Mouse (Mus musculus): ENCODE data around the gene Acyp1.
"Not testable (repeated sequence)": the region's sequence is repeated elsewhere in the genome, so short reads cannot be mapped to it uniquely, and the experiment has no call there.

Gene Acyp1

DNA sequence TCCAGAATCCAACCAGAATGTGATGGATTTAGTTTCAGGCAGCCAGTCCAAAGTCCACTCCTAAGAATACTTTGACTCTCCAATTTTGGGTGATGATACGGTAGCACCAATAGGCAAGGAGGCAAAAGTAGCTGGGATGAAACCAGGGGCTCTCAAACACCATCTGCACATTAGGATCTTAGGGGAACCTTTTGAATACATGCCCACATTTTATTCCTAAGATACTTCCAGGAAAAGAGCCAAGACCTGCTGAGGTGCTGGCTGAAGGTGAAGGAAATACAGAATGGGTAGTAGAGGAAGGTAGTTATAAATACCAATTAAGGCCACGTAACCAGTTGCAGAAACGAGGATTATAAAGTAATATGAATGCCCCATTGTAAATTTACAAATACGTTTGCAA is 6.5 kb downstream of the Acyp1 start:
- not testable (repeated sequence) for DNase-seq

DNA sequence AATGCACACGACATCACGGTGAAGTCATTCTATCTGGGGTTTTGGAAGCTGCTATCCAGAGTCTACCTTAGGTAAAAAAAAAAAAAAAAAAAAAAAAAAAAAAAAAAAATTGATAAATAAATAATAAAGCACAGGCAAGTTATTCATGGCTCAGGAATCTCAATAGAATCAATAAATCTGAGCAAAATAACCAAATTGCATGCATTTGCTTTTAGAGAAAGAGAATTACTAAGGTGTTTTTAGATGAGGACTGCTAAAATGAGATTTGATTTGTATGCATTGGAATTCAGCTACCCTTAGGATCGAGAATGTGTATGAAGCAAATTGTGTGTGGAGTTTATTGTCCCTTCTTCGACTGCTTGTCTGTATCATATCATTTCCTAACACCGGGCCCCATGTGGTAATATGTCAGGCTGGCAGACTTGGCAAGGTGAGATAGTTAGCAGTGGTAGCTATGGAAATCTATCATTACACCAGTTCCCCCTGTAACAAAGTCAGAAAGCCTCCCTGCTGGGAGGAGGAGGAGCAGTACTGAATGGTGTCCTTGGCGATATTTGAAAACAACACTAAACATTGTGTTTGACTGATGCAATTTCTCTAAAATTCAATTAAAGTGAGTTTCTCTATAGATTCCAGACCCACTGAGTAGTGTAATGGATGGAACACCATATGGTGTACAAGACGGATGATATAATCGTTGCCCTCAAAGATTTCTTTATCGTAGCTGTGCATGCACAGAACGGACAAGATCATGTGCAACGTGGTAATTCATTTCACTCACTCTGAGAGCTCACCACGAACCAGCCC is 7.2 kb downstream of the Acyp1 start:
- no peak for DNase-seq

DNA sequence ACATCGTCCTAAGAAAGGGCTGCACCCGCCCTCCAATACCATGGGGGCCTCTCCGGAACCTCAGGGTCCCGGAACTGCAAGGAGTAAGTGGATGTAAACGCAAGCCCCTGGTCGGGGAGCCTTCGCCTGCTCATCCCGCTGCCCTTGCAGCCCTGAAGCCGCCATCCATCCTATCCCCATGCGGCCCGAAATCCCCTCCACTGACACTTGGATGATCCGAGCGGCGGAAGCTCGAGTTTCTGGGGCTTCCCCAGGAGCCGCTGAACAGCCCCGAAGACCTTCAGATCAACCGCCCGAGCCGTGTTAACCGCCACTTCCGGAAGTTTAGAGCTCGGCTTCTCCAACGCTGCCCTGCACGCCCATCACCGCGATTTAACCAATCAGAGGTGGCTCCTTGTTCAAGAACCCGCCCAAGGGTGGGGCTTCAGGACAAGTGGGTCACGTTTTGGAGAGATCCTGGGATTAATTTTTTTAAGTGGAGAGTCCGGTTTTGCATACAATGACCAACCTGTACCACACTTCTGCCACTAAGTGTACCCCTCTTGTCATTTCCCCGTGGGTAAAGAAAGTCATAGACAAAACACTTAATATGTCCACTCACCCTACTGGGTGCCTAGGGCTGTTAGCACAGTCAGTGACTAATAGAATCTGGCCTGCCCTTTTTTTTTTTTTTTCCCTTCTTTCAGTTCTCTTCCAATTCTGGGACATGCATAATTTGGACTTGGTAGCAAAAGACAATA is 8.0 kb downstream of the Acyp1 start:
- DNase-seq = peak; percentile 98 to 99

DNA sequence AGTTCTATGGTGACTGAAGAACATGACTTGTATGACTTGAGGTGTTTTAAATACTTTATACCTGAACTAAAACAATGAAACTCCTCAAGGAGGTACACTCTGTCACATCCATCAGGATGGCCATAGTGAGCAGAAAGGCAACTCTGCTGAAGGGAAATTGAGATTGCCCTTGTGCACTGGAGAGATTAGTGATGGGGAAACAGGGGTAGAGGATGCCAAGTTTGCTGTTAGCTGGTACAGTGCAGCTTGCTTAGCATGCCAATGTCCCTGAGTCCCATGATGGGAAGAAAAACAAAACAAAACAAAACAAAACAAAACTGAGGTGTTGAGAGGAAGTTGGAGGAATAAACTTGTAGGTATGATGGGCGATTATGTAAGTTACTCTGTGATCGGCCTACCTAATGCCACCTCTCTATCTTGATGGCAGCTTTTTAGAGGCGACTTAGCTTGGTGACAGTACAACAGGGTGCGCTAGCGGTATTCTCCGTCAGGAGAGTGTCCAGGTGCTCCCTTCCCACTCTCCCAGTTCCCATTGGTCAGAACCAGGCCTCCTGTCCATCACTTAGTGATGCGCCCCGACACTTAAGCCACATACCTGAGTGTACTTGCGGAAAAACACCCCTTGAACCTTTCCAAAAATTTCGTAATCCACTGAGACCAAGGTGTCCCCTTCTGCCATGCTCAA is 8.7 kb downstream of the Acyp1 start:
- DNase-seq = peak in 1 of 2 experiments; percentile 51

DNA sequence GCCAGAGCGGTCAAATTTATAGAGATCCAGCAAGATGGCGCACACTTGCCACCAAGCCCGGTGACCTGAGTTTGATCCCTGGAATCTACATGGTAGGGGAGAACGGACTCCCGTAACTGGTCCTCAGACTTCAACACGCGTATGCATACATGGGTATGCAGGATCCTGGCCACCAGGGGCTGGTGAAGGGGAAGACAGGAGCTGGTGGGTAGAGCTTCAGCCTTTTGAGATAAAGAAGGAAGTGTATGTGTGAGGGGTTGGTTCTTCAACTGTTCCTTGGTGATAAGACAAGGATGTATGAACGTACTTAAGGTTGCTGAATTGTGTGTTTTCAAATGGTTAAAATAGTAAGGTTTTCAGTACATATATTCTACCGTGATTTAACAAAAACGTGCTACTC is 9.3 kb downstream of the Acyp1 start:
- DNase-seq = no peak

DNA sequence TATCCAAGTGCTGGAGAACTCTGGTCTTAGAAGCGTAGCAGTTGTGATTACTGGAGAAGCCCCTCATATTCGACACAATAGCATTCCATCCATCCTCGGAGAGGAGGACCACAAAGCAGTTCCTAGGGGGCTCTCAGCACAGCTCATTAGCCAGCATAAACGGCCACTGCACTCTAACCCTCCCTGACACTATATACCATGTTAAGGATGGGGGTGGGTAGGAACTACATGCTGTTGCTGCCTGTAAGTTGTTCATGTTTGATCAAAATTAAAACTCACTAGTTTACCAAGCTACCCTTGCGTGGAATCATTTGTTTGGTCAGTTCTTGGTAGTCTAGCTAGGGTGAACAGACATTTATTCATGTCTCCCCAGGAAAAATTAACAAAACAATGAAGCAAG is 12.0 kb downstream of the Acyp1 start:
- no peak for DNase-seq

DNA sequence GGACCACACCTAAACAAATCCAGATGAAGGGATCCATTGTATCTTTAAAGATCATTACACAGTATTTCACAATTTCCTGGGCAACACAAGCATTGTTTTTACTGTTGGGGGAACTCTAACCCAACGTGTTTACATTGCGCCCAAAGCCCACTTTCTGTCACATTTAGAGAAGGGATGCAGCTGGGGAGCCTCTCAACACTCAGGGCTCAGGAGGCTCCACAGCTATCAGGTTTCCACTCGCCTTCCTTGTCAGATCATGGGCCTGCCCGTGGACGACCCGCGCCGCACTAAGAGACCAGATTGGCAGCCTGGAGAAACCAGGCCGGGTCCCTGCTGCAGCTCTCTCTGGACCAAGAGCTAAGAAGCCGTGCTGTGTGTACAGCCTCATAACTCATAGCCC is 14.7 kb downstream of the Acyp1 start:
- DNase-seq = no peak

DNA sequence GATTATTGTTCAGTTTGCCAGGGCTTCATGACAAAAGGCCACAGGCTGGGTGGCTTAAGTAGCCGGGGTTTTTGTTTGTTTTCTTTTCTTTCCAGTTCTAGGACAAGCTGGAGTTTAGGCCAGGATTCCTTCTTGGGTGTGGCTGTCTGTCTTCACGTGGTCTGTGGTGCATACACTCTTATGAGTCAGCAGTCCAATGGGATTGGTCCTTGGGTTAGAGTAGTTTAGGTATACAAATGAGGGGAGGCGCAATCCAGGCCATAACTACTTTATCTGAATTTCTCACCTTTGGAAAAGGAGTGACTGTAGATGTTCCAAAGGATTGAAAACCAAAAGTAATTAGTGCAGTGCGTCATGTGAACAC is 16.4 kb downstream of the Acyp1 start:
- no peak for DNase-seq

DNA sequence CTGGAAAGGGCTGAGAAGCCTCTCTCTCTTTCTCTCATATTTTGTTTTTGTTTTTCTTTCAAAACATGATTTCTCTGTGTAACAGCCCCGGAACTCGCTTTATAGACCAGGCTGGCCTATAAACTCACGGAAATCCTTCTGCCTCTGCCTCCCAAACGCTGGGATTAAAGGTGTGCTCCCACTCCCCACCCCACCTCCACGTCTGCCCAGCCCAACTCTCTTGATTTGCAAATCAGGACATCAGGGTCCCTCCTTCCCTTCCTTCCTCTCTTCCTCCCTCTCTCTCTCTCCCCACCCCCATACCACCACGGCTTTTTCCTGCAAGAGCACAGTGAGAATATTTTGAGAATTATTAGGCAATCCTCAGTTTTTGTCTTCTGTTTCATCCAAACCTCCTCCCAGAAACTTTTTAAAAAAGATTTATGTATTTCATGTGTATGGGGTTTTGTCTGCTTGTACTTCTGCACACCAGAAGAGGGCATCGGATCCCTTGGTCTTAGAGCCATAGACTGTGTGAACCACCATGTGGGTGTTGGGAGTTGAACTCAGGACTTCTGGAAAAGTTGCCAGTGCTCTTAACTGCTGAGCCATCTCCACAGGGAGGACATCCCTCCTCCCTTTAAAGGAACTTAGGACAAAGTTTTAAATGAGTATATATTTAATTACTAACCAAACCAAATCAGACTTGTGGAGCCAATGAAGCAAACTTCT is 17.0 kb downstream of the Acyp1 start:
- no peak for DNase-seq

DNA sequence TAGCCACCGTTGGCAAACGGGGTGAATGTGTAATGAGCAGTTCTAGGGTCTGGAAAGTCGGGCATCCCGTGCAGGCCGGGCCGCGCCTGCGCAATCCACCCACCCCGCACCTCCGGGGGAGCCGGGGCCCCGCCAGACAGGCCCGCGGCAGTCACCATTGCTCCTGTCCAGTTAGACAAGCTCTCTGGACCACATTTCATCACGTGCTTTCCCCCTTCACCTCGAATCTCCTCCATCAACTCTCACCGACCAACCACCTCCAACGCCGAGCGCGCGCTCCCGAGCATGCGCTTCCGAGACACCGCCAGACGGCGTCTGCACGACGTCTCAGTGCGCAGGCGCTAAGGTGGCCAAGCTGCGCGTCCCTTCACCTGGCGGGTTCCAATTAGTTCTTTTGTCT is 17.9 kb downstream of the Acyp1 start, which contains the start of gene Mlh3:
Gene Mlh3 (minus strand): TSS at position 281 of the 400 bp plus-strand sequence.
- peak; percentile 93 to 97 for DNase-seq

DNA sequence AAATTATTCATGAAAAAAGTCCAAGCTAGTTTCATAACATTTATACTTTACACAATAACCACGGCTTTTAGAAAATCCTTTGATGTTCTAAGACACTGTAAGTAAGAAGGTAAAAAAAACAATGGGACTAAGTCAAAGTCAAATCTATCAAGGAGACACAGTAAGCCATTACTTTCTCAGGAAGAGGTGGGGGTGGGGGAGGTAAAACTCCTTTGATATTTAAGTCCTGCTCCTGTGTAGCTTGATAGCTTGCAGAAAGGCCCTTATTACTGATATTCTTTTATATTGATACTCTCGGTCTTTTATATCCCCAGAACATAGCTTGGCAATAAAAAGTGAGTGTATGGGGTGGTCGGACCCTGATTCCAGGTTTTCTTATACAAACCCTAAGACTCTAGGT is 18.4 kb downstream of the Acyp1 start:
- DNase-seq = no peak

DNA sequence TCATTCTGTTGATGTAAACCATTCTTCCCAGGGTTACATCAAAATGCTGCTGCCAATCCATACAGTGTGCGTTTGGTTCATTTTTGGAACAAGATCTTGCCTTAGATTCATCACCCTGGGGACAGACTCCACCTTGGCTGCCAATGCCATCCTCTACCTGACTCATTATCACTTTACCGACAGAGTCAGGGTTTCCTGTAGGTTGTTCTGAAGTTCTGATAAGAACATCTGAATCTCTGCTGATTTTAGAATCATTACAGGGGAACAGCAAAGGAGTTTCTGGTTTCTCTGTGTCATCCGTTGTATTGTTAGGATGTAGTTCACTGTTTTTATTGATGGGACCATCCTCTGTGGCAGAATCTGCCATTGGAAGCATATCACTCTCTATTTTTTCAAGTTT is 22.0 kb downstream of the Acyp1 start:
- DNase-seq = no peak

DNA sequence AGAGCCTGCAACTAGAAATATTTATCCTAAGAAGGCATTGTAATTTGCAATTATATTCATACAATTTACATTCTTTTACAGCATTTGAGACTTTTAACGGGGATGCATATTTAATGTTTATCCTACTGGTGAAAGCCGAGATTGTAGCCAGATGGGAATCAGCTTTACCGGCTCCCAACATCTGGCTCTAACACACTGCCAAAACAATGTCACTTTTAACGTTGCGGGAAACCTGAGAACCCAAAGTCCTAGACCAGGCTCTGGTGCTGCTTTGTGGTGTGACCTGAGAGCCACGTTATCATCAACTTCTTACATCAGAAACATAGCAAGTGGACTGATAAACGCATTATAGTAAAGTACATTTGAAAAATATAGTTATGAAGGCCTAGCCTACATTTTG is 23.3 kb downstream of the Acyp1 start:
- DNase-seq = no peak

DNA sequence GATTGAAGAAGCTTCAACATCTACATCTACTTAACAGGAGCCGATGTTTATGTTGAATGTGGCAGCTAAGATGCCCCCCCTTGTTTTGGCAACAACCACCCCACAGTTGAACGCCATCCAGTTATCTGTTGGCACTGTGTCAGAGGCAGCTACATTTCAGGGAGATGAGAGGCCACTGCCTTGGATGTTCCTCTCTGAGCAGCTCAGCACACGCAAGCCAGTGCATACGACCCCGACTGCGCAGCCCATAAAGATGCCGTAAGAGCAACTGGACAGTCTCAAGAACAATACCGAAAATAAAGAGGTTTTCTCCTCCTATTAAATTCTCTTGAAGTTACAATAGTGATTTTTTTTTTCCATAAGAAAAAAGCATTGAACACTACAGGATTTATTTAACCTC is 23.7 kb downstream of the Acyp1 start:
- peak; percentile 33 to 48 for DNase-seq

DNA sequence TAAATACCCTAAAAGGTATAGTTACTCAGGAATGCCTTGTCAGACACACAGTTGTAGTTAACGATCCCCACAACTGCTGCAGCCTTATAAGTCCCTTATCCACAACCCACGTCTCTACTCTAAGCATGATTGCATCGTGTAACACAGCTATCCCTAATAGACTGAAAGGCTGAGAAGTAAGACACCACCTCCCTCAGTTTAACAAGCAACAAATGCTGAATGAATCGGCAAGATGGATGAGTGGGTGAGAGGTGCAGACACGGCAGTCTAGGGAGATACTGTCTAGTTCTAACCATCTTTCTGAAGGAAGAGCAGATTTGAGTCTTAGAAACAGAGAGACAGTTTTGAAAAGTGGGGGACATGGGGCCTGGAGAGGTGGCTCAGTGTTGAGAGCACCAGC is 25.0 kb downstream of the Acyp1 start:
- DNase-seq = no peak

DNA sequence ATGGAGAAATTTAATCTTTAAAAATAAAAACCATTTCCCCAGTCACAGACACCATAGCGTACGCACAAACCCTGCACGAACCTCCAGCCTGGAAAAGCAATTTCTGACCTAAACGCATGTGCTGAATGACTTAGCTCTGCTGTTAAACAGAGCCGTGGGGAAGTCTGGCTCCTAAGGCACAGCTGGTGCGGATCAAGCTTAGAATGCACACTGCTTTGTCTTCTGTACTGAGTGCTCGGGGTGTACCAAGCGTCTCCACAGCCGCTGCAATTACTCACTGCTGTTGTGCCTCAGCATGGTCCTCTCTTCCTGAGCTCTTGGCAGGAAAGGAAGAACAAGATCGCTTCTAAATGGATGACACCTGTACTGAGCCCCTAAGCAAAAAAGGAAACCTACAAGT is 25.7 kb downstream of the Acyp1 start:
- no peak for DNase-seq

DNA sequence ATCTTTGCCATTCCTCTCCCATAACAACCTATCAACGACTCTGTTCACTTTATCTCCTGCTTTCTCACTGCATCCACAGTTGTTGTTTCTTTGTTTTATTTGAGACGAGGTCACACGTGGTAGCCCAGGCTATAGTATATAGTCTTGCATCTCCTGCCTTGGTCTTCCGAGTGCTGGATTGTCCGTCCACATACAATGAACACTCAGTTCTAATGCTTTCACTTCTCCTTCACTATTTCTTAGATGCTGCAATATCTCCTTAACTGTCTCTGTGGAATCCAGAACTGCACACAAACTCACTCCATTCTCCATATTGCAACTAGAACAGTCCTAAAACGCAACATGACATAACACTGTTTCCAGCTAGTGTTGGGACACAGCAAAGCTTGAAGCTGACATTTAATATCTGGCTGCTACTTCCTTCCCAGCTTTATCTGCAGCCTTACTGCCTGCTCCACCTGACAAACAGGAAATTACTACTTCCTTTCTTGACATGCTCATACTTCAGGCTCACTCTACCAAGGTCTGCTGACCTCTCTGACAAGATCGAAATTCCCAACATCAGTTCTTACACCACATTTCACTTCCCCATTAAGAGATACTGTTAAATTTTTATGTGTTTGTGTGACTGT is 31.1 kb downstream of the Acyp1 start:
- no peak for DNase-seq

DNA sequence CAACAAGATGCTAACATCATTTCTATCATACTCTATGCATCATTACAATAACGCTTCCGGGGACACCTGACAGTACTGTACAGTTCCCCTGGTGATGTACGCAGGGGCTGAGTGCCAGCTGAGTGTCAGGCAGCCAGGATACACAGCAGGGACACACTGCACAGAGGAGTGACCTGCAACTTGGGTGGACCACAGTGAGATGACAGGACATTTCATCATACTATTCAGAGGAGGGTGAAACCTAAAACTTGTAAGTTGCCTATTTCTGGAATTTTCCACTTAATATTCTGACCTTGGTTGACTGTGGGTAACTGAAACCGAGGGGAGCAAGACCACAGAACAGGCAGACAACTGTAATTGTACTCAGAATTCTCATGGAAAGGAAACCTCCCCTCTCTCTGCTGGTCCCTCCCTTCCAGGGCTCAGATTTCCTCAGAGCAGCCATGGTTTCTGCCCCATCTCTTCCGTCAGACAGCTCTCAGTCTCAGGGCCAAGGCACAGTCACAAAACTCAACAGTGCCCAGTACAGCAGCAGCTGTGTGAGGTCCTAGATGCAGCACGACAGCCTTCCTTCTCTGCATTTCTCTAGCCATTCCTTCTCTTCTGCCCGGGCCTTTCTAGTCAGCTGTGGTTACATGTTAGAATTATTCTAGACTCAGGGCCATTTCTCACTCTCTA is 32.0 kb downstream of the Acyp1 start:
- DNase-seq = no peak

DNA sequence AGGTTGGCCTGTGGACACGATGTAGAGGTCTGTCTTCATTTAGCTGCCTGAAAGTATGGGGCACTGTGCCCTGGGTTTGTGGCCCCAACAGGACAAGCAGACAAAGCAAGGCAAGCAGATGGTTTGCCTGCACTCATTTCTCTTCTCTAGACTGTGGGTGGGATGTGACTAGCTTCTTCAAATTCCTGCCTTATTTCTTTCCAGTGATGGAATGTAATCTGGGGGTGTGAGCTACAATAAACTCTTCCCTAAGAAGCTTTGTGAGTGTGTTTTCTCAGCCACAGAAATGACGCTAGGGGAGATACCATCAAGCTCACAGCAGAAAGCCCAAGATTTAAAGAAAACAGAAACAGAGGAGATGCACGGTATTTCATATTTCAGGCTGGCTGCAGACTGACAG is 36.2 kb downstream of the Acyp1 start:
- DNase-seq = no peak

DNA sequence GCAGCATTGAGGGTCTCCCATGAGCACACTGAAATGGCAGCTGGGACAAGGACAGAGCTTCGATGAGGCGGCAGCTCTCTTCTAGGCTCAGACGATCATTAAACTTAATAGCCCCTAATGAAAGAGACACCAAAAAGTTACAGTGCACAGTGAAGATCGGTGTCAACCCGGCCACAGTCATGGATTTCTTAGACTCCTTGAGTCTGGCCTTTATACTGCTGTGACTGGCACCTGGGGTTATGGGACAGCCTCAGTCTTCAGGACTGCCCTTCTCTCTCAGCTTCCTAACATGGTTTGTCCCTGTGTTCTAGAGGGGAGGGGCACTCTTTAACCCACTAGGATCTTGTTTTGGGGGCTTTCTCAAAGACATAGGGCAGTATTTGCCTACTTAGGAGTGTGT is 50.7 kb downstream of the Acyp1 start:
- DNase-seq = no peak

DNA sequence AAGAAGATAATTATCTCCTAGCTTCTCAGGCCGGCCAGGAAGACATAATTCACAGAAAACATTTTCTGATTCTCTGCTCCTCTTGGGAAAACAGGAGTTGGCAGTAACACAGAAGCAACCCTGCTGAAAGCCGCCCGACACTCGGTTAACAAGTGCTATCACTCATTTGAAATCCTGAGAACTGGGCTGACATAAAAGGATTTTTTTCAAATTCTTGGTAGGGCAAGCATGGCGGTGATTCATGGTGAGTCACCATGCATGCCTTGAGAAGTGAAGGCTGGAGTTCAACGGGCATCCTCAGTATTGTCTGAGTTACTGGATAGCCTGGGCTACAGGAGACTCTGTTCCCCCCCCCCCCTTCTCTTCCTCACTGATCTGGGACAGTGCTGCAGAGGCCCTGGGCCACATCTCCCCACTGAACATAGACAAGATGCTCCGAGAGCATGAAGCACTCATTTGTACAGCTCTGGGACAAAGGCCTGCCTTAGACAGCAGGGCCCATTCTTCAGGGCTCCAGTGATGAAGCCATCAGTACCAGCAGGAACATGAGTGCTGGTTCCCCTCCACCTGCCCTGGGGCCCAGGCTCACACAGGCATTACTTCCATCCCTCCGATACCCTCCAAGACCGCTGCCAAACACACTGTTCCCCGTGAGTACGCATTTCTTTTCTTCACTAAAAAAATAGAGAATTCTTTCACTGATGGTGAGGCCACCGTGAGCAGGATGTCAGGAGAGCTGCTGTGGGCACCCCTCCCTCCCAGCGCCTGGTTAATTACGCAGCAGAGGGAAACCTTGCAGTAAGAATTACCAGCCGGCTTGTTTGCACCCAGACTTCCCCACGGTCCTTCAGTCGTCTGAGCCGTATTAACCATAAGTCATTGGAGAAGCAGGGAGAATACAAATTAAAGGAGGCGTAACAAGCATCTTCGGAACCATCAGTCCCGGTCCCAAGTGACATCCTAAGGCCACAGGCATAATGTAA is 54.6 kb downstream of the Acyp1 start:
- DNase-seq = no peak
